Mouse (Mus musculus) heart, adult 2 months (tissue): ENCODE results near the gene Tmem106b. TPM values are rescaled to one million over a fixed set of nuclear protein-coding genes. Genes with fewer than 3 reads are reported as not detected.

Experiments used
- DNase-seq, 2 experiments: peaks; one replicate each; pipeline ENCODE4 v3.0.0; 2021
- H3K27ac ChIP-seq: fragments of 200-600 bp; 2 replicates; pipeline ENCODE4 v1.8.1; 2022
- H3K27me3 ChIP-seq: fragments of 200-500 bp; 2 replicates; pipeline ENCODE4 v1.6.1; 2012; ENCODE audit warnings: mild to moderate bottlenecking, low read length, inconsistent platforms, mixed read lengths; ENCODE audit not compliant: control insufficient read depth, insufficient read depth
- H3K36me3 ChIP-seq: fragments of 200-500 bp; 2 replicates; pipeline ENCODE4 v1.6.1; 2012; ENCODE audit warnings: low read length, inconsistent platforms; ENCODE audit not compliant: control insufficient read depth, insufficient read depth
- H3K4me1 ChIP-seq: fragments of 200-500 bp; 2 replicates; pipeline ENCODE4 v1.6.1; 2011; ENCODE audit warnings: low read length; ENCODE audit not compliant: control insufficient read depth, insufficient read depth
- H3K4me3 ChIP-seq: fragments of 200-600 bp; 2 replicates; pipeline ENCODE4 v1.8.1; 2022
- H3K79me2 ChIP-seq: fragments of 200-500 bp; replicated peaks from 2 replicates; pipeline ENCODE4 v1.6.1; 2012; ENCODE audit warnings: mild to moderate bottlenecking, inconsistent platforms, low read length, moderate library complexity, mixed read lengths; ENCODE audit not compliant: control insufficient read depth, insufficient read depth
- H3K9ac ChIP-seq: fragments of 200-500 bp; 2 replicates; pipeline ENCODE4 v1.6.1; 2012; ENCODE audit warnings: low read depth, mild to moderate bottlenecking, control low read depth, inconsistent platforms, low read length, mixed read lengths
- CTCF ChIP-seq: fragments of 200-600 bp; IDR thresholded peaks from 2 replicates; pipeline ENCODE4 v1.8.1; 2022; ENCODE audit warnings: antibody characterized with exemption, mild to moderate bottlenecking, moderate library complexity
- EP300 ChIP-seq: fragments of 200-500 bp; IDR thresholded peaks from 2 replicates; pipeline ENCODE4 v1.6.1; 2011; ENCODE audit warnings: low read depth, low read length, control low read depth; ENCODE audit not compliant: insufficient read depth
- POLR2A ChIP-seq: fragments of 200-500 bp; IDR thresholded peaks from 2 replicates; pipeline ENCODE4 v1.6.1; 2011; ENCODE audit warnings: mild to moderate bottlenecking, low read depth, low read length, control low read depth; ENCODE audit not compliant: insufficient read depth
- WGBS: fragments of 180-500 bp; shearing (Covaris S2); methylation state at CpG from one replicate; pipeline ENCODE4 v1.1.7; 2018; 5-methylcytosine and 5-hydroxymethylcytosine counted together
- intact Hi-C: fragments of 180-260 bp; cut with DNase I; formaldehyde crosslinking; loops from one replicate; pipeline ENCODE4 v1.15.1; 2025
- polyA plus RNA-seq: library from polyadenylated mRNA; depleted of rRNA; stranded (reverse); fragments of >200 nt; gene quantifications from 2 replicates; pipeline ENCODE4 v1.2.3, GENCODE M21; 2012; rRNA removed
- total RNA-seq, 2 experiments: library from RNA; stranded (reverse); gene quantifications; 2 replicates each; pipeline ENCODE4 v1.2.3; 2021

Gene Tmem106b
- total and polyA plus RNA-seq, 3 experiments = 25.6 to 181 (median 151) TPM

DNA sequence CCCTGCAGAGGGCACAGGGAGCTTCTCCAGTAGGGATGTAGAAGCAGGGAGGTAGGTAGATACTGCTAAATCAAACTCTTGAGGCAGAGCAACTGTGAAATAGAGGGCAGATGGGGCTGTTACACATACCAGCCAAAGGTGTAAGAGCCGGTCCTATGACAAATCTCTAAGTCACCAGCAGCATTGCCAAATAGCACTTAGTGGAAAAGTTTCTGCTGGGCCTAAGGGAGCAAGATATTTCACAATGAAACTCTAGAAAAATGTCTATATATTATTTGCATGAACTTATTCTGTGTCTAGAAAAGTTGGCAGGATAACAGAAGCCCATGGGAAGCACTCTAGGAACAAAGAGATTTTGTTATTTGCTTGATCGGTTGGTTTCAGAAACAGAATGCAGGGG is 4.3 kb downstream of the Tmem106b start:
- Histone ChIP-seq H3K9ac (no peak overlapping the region), H3K4me1 (peaks cover 1% of the 10 kb centered on the region), H3K27me3 (no peaks in the 10 kb centered on the region), H3K4me3 (no peak overlapping the region), H3K79me2 (peaks cover 4% of the 10 kb centered on the region; the same call in 1 of the 2 replicates), H3K36me3 (peaks cover 45% of the 10 kb centered on the region), H3K27ac (no peak overlapping the region)
- 32% methylated on average over 2 of the region's 2 CpGs for WGBS
- DNase-seq = no peak
- TF ChIP-seq CTCF (no peak), POLR2A (no peak), EP300 (no peak)
- intact Hi-C loops = loop anchor here (10.0 kb wide), 1 partner anchor 319 kb away; no protein-coding TSS in a partner anchor

DNA sequence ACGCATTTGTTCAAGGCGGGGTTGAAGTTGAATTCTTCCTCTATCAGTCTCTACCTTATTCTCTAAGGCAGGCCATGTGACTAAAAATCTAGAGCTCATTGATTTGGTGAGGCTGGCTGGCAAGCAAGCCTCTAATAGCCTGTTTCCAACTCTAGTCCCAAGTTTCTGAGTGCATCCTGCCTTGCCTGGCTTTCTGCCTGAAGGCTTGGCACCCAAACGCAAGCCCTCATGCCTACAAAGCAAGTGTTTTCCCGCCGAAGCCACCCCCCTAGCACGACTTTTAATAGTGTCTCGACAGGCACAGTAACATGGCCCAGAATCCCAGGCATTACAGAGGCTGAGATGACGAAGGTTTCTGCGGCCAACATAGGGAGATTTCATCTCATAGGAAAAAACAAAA is 13.3 kb downstream of the Tmem106b start:
- TF ChIP-seq POLR2A (no peak), EP300 (no peak), CTCF (no peak)
- DNase-seq = no peak
- H3K36me3 ChIP-seq = peaks cover 17% of the 10 kb centered on the region

DNA sequence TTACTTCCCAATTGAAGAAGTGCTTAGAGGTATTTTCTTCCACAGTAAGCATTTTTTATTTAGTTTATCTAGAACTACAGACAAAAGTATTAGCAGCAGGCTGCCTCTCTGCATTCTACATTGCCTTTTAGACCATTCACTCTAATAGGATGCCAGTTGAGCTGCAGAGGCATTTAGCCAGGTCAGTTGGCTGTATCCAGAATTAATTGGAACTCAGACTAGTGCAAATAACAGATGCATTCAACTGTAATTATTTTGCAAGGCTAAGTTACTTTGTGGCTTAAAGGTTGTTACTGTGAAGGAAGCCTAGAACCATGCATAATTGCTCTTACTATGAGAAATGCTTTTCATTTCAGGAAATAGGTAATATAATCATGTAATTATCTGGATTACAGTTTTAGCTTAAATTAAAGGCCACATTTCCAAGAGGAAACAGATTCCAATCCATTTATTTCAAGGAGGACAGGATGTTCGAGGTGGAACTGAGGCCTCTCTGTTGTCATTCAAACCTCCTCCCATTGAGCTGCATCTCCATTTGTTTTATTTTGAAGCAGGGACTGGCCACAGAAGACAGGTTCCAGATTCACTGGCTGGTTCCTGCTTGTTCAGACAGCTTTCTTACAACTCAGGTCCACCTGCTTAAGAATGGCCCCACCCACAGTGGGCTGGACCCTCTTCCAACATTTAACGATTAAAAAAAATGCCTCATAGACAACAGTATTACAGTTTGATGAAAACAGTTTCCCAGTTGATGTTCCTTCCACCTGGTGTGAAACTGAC is 27.3 kb downstream of the Tmem106b start:
- H3K27me3 ChIP-seq = no peaks in the 10 kb centered on the region
- 74% methylated on average over 2 of the region's 2 CpGs for WGBS
- intact Hi-C loops = no loop called here

More for the DNA sequence above, 13.3 kb downstream of the Tmem106b start:
- Histone ChIP-seq H3K27ac (no peak overlapping the region), H3K79me2 (no peaks in the 10 kb centered on the region), H3K9ac (no peak overlapping the region), H3K4me3 (no peak overlapping the region), H3K27me3 (no peaks in the 10 kb centered on the region), H3K4me1 (no peaks in the 10 kb centered on the region)
- intact Hi-C loops = no loop called here
- WGBS = 73% methylated on average over 9 of the region's 9 CpGs

DNA sequence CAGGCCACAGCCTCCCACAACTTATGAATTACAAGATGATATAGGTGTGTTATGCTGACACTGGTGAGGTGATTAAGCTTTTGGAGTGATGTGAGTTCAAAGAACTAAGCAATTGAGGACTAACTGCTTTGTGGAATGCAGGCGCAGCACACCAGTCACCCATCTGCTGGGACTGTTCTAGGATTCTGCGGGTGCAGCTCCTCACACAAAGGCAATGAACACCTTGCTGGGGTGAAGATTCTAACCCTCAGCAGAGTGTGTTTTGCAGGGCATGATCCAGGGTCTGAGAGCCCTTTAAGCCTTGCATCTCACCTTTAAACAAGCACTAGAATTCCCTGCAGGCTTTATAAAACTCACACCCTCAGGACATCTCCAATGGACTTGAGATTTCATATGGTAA is 30.6 kb downstream of the Tmem106b start:
- no peak overlapping the region for H3K27ac ChIP-seq
- no peak overlapping the region for H3K9ac ChIP-seq
- no peak overlapping the region for H3K4me3 ChIP-seq
- no peaks in the 10 kb centered on the region for H3K4me1 ChIP-seq
- TF ChIP-seq CTCF = no peak
- no peak for TF ChIP-seq EP300
- no peak for TF ChIP-seq POLR2A
- WGBS = 87% methylated on average over 2 of the region's 2 CpGs
- no peaks in the 10 kb centered on the region for H3K79me2 ChIP-seq
- no peak for DNase-seq
- H3K36me3 ChIP-seq = no peaks in the 10 kb centered on the region
- no peaks in the 10 kb centered on the region for H3K27me3 ChIP-seq
- intact Hi-C loops = no loop called here

More for the DNA sequence above, 27.3 kb downstream of the Tmem106b start:
- DNase-seq = no peak
- H3K79me2 ChIP-seq = no peaks in the 10 kb centered on the region
- H3K4me3 ChIP-seq = no peak overlapping the region
- no peak overlapping the region for H3K27ac ChIP-seq
- no peak overlapping the region for H3K9ac ChIP-seq
- TF ChIP-seq EP300 (no peak), CTCF (no peak), POLR2A (no peak)
- no peaks in the 10 kb centered on the region for H3K36me3 ChIP-seq
- no peaks in the 10 kb centered on the region for H3K4me1 ChIP-seq

DNA sequence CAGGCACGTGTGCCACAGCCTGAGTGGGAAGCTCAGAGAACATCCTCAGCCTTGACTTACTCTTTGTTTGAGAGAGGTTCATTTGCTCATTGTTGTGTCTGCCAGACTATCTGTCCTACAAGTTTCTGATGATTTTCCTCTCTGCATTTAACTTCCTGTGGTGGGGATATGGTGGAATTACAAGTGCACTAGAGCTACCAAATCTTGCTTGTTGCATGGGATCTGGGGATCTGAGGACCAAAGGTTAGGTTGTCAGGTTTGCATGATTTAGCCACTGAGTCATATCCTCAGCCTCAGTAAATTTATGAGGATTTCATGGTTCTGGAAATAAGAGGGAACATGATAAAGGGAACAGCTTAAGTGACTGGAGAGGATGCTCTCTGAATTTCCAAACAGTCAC is 39.1 kb downstream of the Tmem106b start:
- Histone ChIP-seq H3K36me3 (no peaks in the 10 kb centered on the region), H3K27me3 (no peaks in the 10 kb centered on the region), H3K4me3 (no peak overlapping the region), H3K79me2 (no peaks in the 10 kb centered on the region), H3K4me1 (no peaks in the 10 kb centered on the region), H3K9ac (no peak overlapping the region), H3K27ac (no peak overlapping the region)
- peak; percentile 43 for TF ChIP-seq CTCF
- no peak for TF ChIP-seq POLR2A
- 42% methylated on average over 1 of the region's 1 CpGs for WGBS
- no peak for DNase-seq
- intact Hi-C loops = no loop called here

DNA sequence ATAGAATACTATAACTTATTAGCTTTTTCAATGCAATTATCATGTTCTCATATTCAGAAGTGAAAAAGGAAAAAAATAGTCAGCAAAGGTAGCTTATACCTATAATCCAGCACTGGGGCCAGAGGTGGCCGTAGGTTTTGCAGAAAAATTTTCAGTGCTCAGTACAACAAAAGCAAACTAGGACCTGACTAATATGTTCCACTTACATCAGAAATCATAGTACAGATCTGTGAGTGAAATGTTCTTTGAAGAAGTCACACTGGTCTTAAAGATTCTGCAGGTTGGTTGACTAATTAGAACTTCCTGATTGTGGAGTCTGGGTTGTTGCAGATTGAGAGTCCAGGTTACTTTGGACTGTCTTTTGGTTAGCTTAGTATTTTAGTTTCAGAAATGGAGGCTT is 67.7 kb downstream of the Tmem106b start:
- WGBS = 82% methylated on average over 1 of the region's 1 CpGs
- intact Hi-C loops = no loop called here
- Histone ChIP-seq H3K4me1 (no peaks in the 10 kb centered on the region), H3K27me3 (no peaks in the 10 kb centered on the region), H3K36me3 (no peaks in the 10 kb centered on the region), H3K79me2 (no peaks in the 10 kb centered on the region), H3K27ac (no peak overlapping the region), H3K4me3 (no peak overlapping the region), H3K9ac (no peak overlapping the region)
- TF ChIP-seq CTCF (no peak), POLR2A (no peak), EP300 (no peak)
- no peak for DNase-seq

Other genes starting within 250 kb of the Tmem106b start
- not detected for gene Vwde, start 155.2 kb downstream of the Tmem106b start, total RNA-seq
- gene Vwde, start 155.2 kb downstream of the Tmem106b start, polyA plus RNA-seq = not detected in 2 replicates